Mouse (Mus musculus) neural tube, embryonic 11.5 days (tissue): ENCODE results near the gene Plxdc1. TPM values are rescaled to one million over a fixed set of nuclear protein-coding genes. Genes with fewer than 3 reads are reported as not detected.
A peak's percentile ranks its signal among the peaks of the same experiment; 100 is the strongest.

Experiments
- ATAC-seq: fragments of 200-750 bp; cut with Nextera tagmentation; 2 replicates; pipeline ENCODE4 v1.8.0; 2017; ENCODE audit warnings: moderate number of reproducible peaks, mild to moderate bottlenecking, moderate TSS enrichment, moderate library complexity; ENCODE audit not compliant: insufficient read depth, low FRiP score, low TSS enrichment
- DNase-seq: peaks from one replicate; pipeline ENCODE4 v3.0.0-alpha.2; 2015; ENCODE audit warnings: low spot score
- H3K27ac ChIP-seq: fragments of 300-500 bp; sonication (generic); 2 replicates; pipeline ENCODE4 v1.5.1; 2014; ENCODE audit warnings: low read depth, mild to moderate bottlenecking, low read length
- H3K27me3 ChIP-seq: fragments of 300-500 bp; sonication (generic); 2 replicates; pipeline ENCODE4 v1.6.1; 2014; ENCODE audit warnings: mild to moderate bottlenecking, low read length, mixed read lengths; ENCODE audit not compliant: control insufficient read depth, insufficient read depth
- H3K36me3 ChIP-seq: fragments of 300-500 bp; sonication (generic); 2 replicates; pipeline ENCODE4 v1.6.1; 2014; ENCODE audit warnings: mild to moderate bottlenecking, low read length, moderate library complexity, mixed read lengths; ENCODE audit not compliant: control insufficient read depth, insufficient read depth
- H3K4me1 ChIP-seq: fragments of 300-500 bp; sonication (generic); 2 replicates; pipeline ENCODE4 v1.6.1; 2014; ENCODE audit warnings: low read length, mixed read lengths; ENCODE audit not compliant: control insufficient read depth, insufficient read depth
- H3K4me2 ChIP-seq: fragments of 300-500 bp; sonication (generic); 2 replicates; pipeline ENCODE4 v1.6.1; 2014; ENCODE audit warnings: low read depth, mild to moderate bottlenecking, moderate library complexity
- H3K4me3 ChIP-seq: fragments of 300-500 bp; sonication (generic); 2 replicates; pipeline ENCODE4 v1.5.1; 2014; ENCODE audit warnings: low read depth, low read length
- H3K9ac ChIP-seq: fragments of 300-500 bp; sonication (generic); 2 replicates; pipeline ENCODE4 v1.6.1; 2014; ENCODE audit warnings: mild to moderate bottlenecking, low read length
- H3K9me3 ChIP-seq: fragments of 300-500 bp; sonication (generic); 2 replicates; pipeline ENCODE4 v1.6.1; 2016; ENCODE audit warnings: low read length; ENCODE audit not compliant: control insufficient read depth
- WGBS: fragments of 180-500 bp; shearing (Covaris S2); extraction: QIAGEN DNeasy Blood & Tissue Kit; methylation state at CpG from one replicate; pipeline ENCODE4 v1.1.7; 2014; 5-methylcytosine and 5-hydroxymethylcytosine counted together
- polyA plus RNA-seq: library from polyadenylated mRNA; unstranded; fragments of >200 nt; fragmentation: Nextera tagmentation; extraction: Ambion mirVana; gene quantifications from 2 replicates; pipeline ENCODE4 v1.2.1, GENCODE M21; 2014

Plxdc1 gene
- polyA plus RNA-seq, 1 experiment from 2014 or later = not detected

GRCm38 (mm10) chr11:98005686-98006085 lies 19.4 kb upstream of the Plxdc1 start:
- WGBS = 87% methylated on average over 10 of the region's 10 CpGs
- no peak for ATAC-seq
- H3K36me3 ChIP-seq = peaks cover 6% of the 10 kb centered on the region; the same call in 1 of the 2 replicates

GRCm38 (mm10) chr11:98005076-98005475 lies 18.8 kb upstream of the Plxdc1 start:
- Histone ChIP-seq H3K4me2 (no peak overlapping the region), H3K27me3 (peaks cover 3% of the 10 kb centered on the region; the same call in 1 of the 2 replicates), H3K36me3 (peaks cover 6% of the 10 kb centered on the region; the same call in 1 of the 2 replicates), H3K4me3 (no peak overlapping the region), H3K9ac (no peak overlapping the region), H3K4me1 (no peaks in the 10 kb centered on the region), H3K9me3 (no peaks in the 10 kb centered on the region), H3K27ac (no peak overlapping the region)
- ATAC-seq (no peak), DNase-seq (no peak)
- WGBS = 49% methylated on average over 13 of the region's 13 CpGs

More at GRCm38 (mm10) chr11:98005686-98006085, 19.4 kb upstream of the Plxdc1 start:
- Histone ChIP-seq H3K9ac (no peak overlapping the region), H3K4me3 (no peak overlapping the region), H3K4me1 (no peaks in the 10 kb centered on the region), H3K4me2 (no peak overlapping the region), H3K27ac (no peak overlapping the region), H3K9me3 (no peaks in the 10 kb centered on the region), H3K27me3 (peaks cover 3% of the 10 kb centered on the region; the same call in 1 of the 2 replicates)
- no peak for DNase-seq

- Histone ChIP-seq H3K4me3 (no peak overlapping the region), H3K9me3 (no peaks in the 10 kb centered on the region), H3K9ac (no peak overlapping the region), H3K27me3 (peaks cover 3% of the 10 kb centered on the region; the same call in 1 of the 2 replicates), H3K4me2 (no peak overlapping the region), H3K4me1 (no peaks in the 10 kb centered on the region), H3K36me3 (peaks cover 6% of the 10 kb centered on the region; the same call in 1 of the 2 replicates), H3K27ac (no peak overlapping the region)
- ATAC-seq = no peak
- no peak for DNase-seq
- WGBS = 90% methylated on average over 8 of the region's 8 CpGs
Measured at GRCm38 (mm10) chr11:98004161-98004560, 17.9 kb upstream of the Plxdc1 start.

- no peak overlapping the region for H3K27ac ChIP-seq
- no peaks in the 10 kb centered on the region for H3K4me1 ChIP-seq
- H3K4me2 ChIP-seq = peak overlapping the region; percentile 24
- H3K9me3 ChIP-seq = no peaks in the 10 kb centered on the region
- DNase-seq = no peak
- H3K4me3 ChIP-seq = no peak overlapping the region
- no peak overlapping the region; the same call in 1 of the 2 replicates for H3K9ac ChIP-seq
- peaks cover 3% of the 10 kb centered on the region; the same call in 1 of the 2 replicates for H3K27me3 ChIP-seq
- ATAC-seq = 0 out of 2 replicates have a peak, but pooled peaks have one; percentile 45
- 26% methylated on average over 17 of the region's 17 CpGs for WGBS
- H3K36me3 ChIP-seq = peaks cover 6% of the 10 kb centered on the region; the same call in 1 of the 2 replicates
Measured at GRCm38 (mm10) chr11:98003171-98003671, 17.0 kb upstream of the Plxdc1 start.

- Histone ChIP-seq H3K4me2 (peak overlapping the region; percentile 24), H3K4me3 (no peak overlapping the region), H3K27ac (no peak overlapping the region), H3K9me3 (no peaks in the 10 kb centered on the region), H3K4me1 (no peaks in the 10 kb centered on the region), H3K27me3 (peaks cover 3% of the 10 kb centered on the region; the same call in 1 of the 2 replicates), H3K36me3 (peaks cover 6% of the 10 kb centered on the region; the same call in 1 of the 2 replicates), H3K9ac (no peak overlapping the region; the same call in 1 of the 2 replicates)
- no peak for ATAC-seq
- DNase-seq = peak; percentile 79
- WGBS = 6% methylated on average over 12 of the region's 12 CpGs
Measured at GRCm38 (mm10) chr11:98002627-98003026, 16.4 kb upstream of the Plxdc1 start.

- no peak for DNase-seq
- Histone ChIP-seq H3K27ac (no peak overlapping the region), H3K4me1 (no peaks in the 10 kb centered on the region), H3K9ac (no peak overlapping the region), H3K4me3 (no peak overlapping the region), H3K9me3 (no peaks in the 10 kb centered on the region), H3K27me3 (peaks cover 3% of the 10 kb centered on the region; the same call in 1 of the 2 replicates), H3K4me2 (no peak overlapping the region), H3K36me3 (peaks cover 6% of the 10 kb centered on the region; the same call in 1 of the 2 replicates)
- ATAC-seq = no peak
- WGBS = 53% methylated on average over 6 of the region's 6 CpGs
Measured at GRCm38 (mm10) chr11:98001986-98002385, 15.7 kb upstream of the Plxdc1 start.

- ATAC-seq = no peak
- H3K27me3 ChIP-seq = peaks cover 3% of the 10 kb centered on the region; the same call in 1 of the 2 replicates
- 17% methylated on average over 11 of the region's 11 CpGs for WGBS
Measured at GRCm38 (mm10) chr11:98001351-98001824, 15.1 kb upstream of the Plxdc1 start.

GRCm38 (mm10) chr11:98000378-98001140 lies 14.3 kb upstream of the Plxdc1 start:
- ATAC-seq (no peak), DNase-seq (no peak)
- Histone ChIP-seq H3K4me3 (no peak overlapping the region), H3K27me3 (peaks cover 3% of the 10 kb centered on the region; the same call in 1 of the 2 replicates), H3K9ac (no peak overlapping the region), H3K9me3 (no peaks in the 10 kb centered on the region), H3K4me1 (no peaks in the 10 kb centered on the region), H3K4me2 (no peak overlapping the region), H3K36me3 (peaks cover 6% of the 10 kb centered on the region; the same call in 1 of the 2 replicates), H3K27ac (no peak overlapping the region)
- WGBS = 23% methylated on average over 7 of the region's 7 CpGs

More at GRCm38 (mm10) chr11:98001351-98001824, 15.1 kb upstream of the Plxdc1 start:
- no peak for DNase-seq
- Histone ChIP-seq H3K36me3 (peaks cover 6% of the 10 kb centered on the region; the same call in 1 of the 2 replicates), H3K9me3 (no peaks in the 10 kb centered on the region), H3K27ac (no peak overlapping the region), H3K9ac (0 out of 2 replicates have a peak overlapping the region, but pooled peaks have one; percentile 7), H3K4me3 (no peak overlapping the region), H3K4me1 (no peaks in the 10 kb centered on the region), H3K4me2 (no peak overlapping the region)
